Mouse (Mus musculus) hindbrain, embryonic 12.5 days (tissue): ENCODE data around the gene Scp2. TPM values are rescaled to one million over a fixed set of nuclear protein-coding genes. Genes with fewer than 3 reads are reported as not detected.
"Not testable (repeated sequence)": the region's sequence is repeated elsewhere in the genome, so short reads cannot be mapped to it uniquely, and the experiment has no call there.

Source experiments
- ATAC-seq: fragments of 200-750 bp; cut with Nextera tagmentation; 2 replicates; pipeline ENCODE4 v1.8.0; 2017; ENCODE audit warnings: moderate TSS enrichment; ENCODE audit not compliant: low FRiP score
- H3K27ac ChIP-seq: fragments of 300-500 bp; sonication (generic); 2 replicates; pipeline ENCODE4 v1.5.1; 2016; ENCODE audit warnings: mild to moderate bottlenecking
- H3K27me3 ChIP-seq: fragments of 300-500 bp; sonication (generic); 2 replicates; pipeline ENCODE4 v1.6.1; 2016; ENCODE audit warnings: mild to moderate bottlenecking
- H3K36me3 ChIP-seq: fragments of 300-500 bp; sonication (generic); 2 replicates; pipeline ENCODE4 v1.6.1; 2016; ENCODE audit warnings: mild to moderate bottlenecking
- H3K4me1 ChIP-seq: fragments of 300-500 bp; sonication (generic); 2 replicates; pipeline ENCODE4 v1.6.1; 2016
- H3K4me2 ChIP-seq: fragments of 300-500 bp; sonication (generic); replicated peaks from 2 replicates; pipeline ENCODE4 v1.6.1; 2016; ENCODE audit warnings: mild to moderate bottlenecking
- H3K4me3 ChIP-seq: fragments of 300-500 bp; sonication (generic); 2 replicates; pipeline ENCODE4 v1.5.1; 2016; ENCODE audit warnings: mild to moderate bottlenecking
- H3K9ac ChIP-seq: fragments of 300-500 bp; sonication (generic); 2 replicates; pipeline ENCODE4 v1.6.1; 2016; ENCODE audit warnings: mild to moderate bottlenecking, moderate library complexity
- H3K9me3 ChIP-seq: fragments of 300-500 bp; sonication (generic); replicated peaks from 2 replicates; pipeline ENCODE4 v1.6.1; 2016; ENCODE audit warnings: mild to moderate bottlenecking
- WGBS: fragments of 180-500 bp; shearing (Covaris S2); methylation state at CpG from one replicate; pipeline ENCODE4 v1.1.7; 2016; 5-methylcytosine and 5-hydroxymethylcytosine counted together
- polyA plus RNA-seq: library from polyadenylated mRNA; unstranded; fragments of >200 nt; fragmentation: Nextera tagmentation; extraction: Ambion mirVana; gene quantifications from 2 replicates; pipeline ENCODE4 v1.2.1, GENCODE M21; 2016

The Scp2 gene
- polyA plus RNA-seq, 1 experiment from 2014 or later = 190 TPM

DNA sequence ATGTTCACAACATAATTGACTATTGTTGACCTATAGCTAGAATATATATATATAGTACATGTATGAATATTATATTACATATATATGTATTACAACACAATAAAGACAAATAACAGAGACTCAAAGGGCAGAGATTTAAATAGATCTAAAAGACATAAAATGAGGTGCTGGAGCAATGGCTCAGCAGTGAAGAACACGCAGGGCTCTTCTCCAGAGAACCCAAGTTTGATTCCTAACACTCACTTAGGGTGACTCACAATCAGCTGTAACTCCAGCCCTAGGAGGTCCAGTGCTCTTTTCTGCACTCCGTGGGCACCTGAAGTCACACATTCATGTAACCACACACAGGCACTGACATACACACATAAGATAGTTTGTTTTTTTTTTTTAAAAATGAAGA, 60.8 kb downstream of the Scp2 start:
- no peaks in the 10 kb centered on the region for H3K9me3 ChIP-seq
- no peak overlapping the region for H3K9ac ChIP-seq
- H3K4me2 ChIP-seq = no peak overlapping the region
- no peaks in the 10 kb centered on the region for H3K27me3 ChIP-seq
- H3K4me3 ChIP-seq = no peak overlapping the region
- H3K4me1 ChIP-seq = peaks cover 5% of the 10 kb centered on the region; the same call in 1 of the 2 replicates
- no peaks in the 10 kb centered on the region for H3K36me3 ChIP-seq
- ATAC-seq = no peak
- H3K27ac ChIP-seq = no peak overlapping the region
- 92% methylated on average over 2 of the region's 2 CpGs for WGBS

- no peak for ATAC-seq
- no peak overlapping the region for H3K9ac ChIP-seq
- H3K27me3 ChIP-seq = no peaks in the 10 kb centered on the region
- H3K9me3 ChIP-seq = no peaks in the 10 kb centered on the region
- no peak overlapping the region for H3K27ac ChIP-seq
- WGBS = 79% methylated on average over 6 of the region's 6 CpGs
- no peaks in the 10 kb centered on the region for H3K36me3 ChIP-seq
- peaks cover 5% of the 10 kb centered on the region; the same call in 1 of the 2 replicates for H3K4me1 ChIP-seq
- H3K4me2 ChIP-seq = no peak overlapping the region
- H3K4me3 ChIP-seq = no peak overlapping the region
Observed at GRCm38 (mm10) chr4:108083032-108083735, 61.6 kb downstream of the Scp2 start.

DNA sequence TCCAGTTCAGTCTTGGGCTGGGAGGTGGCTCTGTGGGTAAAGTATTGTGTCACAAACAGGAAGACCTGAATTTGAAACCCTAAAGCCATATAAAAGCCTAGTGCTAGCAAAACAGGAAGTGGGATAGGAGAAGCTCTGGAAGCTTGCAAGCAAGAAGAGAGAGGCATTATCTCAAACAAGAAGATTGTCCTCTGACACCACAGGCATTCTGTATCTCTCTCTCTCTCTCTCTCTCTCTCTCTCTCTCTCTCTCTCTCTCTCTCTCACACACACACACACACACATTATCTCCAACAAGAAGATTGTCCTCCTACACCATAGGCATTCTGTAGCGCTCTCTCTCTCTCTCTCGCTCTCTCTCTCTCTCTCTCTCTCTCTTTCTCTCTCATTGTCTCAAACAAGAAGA, 62.4 kb downstream of the Scp2 start:
- 100% methylated on average over 2 of the region's 2 CpGs for WGBS
- Histone ChIP-seq H3K4me3 (no peak overlapping the region), H3K27ac (no peak overlapping the region), H3K4me2 (no peak overlapping the region), H3K4me1 (peaks cover 5% of the 10 kb centered on the region; the same call in 1 of the 2 replicates), H3K36me3 (no peaks in the 10 kb centered on the region), H3K27me3 (no peaks in the 10 kb centered on the region), H3K9ac (no peak overlapping the region), H3K9me3 (no peaks in the 10 kb centered on the region)
- ATAC-seq = no peak

- H3K27me3 ChIP-seq = no peaks in the 10 kb centered on the region
- peaks cover 5% of the 10 kb centered on the region; the same call in 1 of the 2 replicates for H3K4me1 ChIP-seq
- no peak overlapping the region for H3K9ac ChIP-seq
- H3K4me2 ChIP-seq = no peak overlapping the region
- no peaks in the 10 kb centered on the region for H3K36me3 ChIP-seq
- no peaks in the 10 kb centered on the region for H3K9me3 ChIP-seq
- no peak overlapping the region for H3K4me3 ChIP-seq
- ATAC-seq = no peak
- H3K27ac ChIP-seq = no peak overlapping the region
- WGBS = 71% methylated on average over 5 of the region's 5 CpGs
Observed at GRCm38 (mm10) chr4:108080876-108081275, 63.9 kb downstream of the Scp2 start.

DNA sequence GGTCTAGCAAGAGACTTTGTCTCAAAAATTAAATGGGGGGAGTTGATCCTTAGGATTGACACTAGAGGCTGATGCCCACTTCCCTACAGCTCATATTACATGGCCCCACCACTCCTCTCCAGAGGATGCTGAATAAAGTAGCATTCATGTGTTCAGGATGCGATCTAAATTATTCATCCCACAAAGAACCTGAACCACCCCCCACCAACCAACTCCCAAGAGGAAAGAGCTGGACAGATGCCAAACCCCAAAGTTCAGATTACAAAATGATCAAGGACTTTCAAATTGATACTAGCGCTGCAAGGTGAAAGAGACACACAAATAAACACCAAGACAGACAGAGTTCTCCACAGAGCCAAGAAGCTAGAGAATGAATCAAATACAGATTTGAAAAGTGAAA, 65.0 kb downstream of the Scp2 start:
- peak overlapping the region; percentile 44 for H3K27ac ChIP-seq
- H3K4me2 ChIP-seq = no peak overlapping the region
- no peak for ATAC-seq
- H3K4me3 ChIP-seq = no peak overlapping the region
- no peaks in the 10 kb centered on the region for H3K27me3 ChIP-seq
- H3K36me3 ChIP-seq = no peaks in the 10 kb centered on the region
- WGBS = 37% methylated on average over 2 of the region's 2 CpGs
- no peak overlapping the region for H3K9ac ChIP-seq
- H3K9me3 ChIP-seq = no peaks in the 10 kb centered on the region
- peaks cover 5% of the 10 kb centered on the region; the same call in 1 of the 2 replicates for H3K4me1 ChIP-seq

GRCm38 (mm10) chr4:108079191-108079590, 65.6 kb downstream of the Scp2 start:
- peak overlapping the region; percentile 44; the same call in 1 of the 2 replicates for H3K27ac ChIP-seq
- not testable (repeated sequence) for ATAC-seq
- WGBS = 87% methylated on average over 15 of the region's 15 CpGs

DNA sequence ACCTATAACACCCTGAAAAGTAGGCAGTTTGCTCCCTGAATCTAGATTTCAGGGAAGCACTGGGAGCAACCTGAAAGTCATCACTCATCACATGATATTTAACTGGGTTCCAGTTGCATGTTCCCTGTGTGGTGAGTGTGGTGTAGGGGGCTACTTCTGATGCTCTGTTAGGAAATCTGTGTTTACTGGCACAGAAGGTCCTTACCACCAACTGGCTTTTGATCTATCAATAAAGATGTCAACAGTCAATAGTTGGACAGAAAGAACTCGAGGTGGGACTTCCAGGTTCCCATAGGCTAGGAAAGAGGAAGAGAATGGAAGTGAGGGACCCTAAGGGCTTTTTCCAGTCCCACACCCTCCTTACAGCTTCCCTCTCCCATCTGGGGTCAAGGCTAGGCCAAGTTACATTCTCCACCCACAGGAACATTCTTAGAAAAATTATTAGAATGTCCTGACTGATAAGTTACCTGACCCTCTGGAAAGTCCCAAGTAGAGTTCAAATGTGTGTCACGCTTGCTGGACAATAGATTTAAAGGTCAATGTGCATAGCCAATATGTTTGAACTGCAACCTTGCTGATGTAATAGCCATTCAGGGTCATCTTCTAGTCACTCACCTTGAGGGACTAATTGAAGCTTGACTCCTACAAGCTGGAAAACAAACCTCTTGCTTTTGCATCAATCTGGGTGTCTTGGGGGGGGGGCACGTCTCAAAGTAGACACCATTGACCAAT, 67.4 kb downstream of the Scp2 start:
- 81% methylated on average over 3 of the region's 3 CpGs for WGBS
- H3K36me3 ChIP-seq = no peaks in the 10 kb centered on the region
- no peak for ATAC-seq

More at GRCm38 (mm10) chr4:108079191-108079590, 65.6 kb downstream of the Scp2 start:
- H3K9me3 ChIP-seq, H3K36me3 ChIP-seq, H3K9ac ChIP-seq, H3K4me3 ChIP-seq, H3K4me1 ChIP-seq, H3K4me2 ChIP-seq, H3K27me3 ChIP-seq: not testable (repeated sequence)

GRCm38 (mm10) chr4:108074204-108074823, 70.5 kb downstream of the Scp2 start:
- Histone ChIP-seq H3K4me1 (peaks cover 14% of the 10 kb centered on the region), H3K36me3 (no peaks in the 10 kb centered on the region), H3K27me3 (no peaks in the 10 kb centered on the region), H3K27ac (no peak overlapping the region), H3K9ac (no peak overlapping the region), H3K4me2 (no peak overlapping the region), H3K9me3 (no peaks in the 10 kb centered on the region), H3K4me3 (no peak overlapping the region)
- no peak for ATAC-seq
- 88% methylated on average over 3 of the region's 3 CpGs for WGBS

More for the DNA sequence above, 67.4 kb downstream of the Scp2 start:
- Histone ChIP-seq H3K27me3 (no peaks in the 10 kb centered on the region), H3K27ac (no peak overlapping the region), H3K4me2 (no peak overlapping the region), H3K9ac (no peak overlapping the region), H3K4me1 (peaks cover 5% of the 10 kb centered on the region; the same call in 1 of the 2 replicates), H3K4me3 (no peak overlapping the region), H3K9me3 (no peaks in the 10 kb centered on the region)

- Histone ChIP-seq H3K9me3 (no peaks in the 10 kb centered on the region), H3K27ac (no peak overlapping the region), H3K9ac (no peak overlapping the region), H3K4me3 (no peak overlapping the region), H3K4me1 (peaks cover 14% of the 10 kb centered on the region), H3K36me3 (peaks cover 11% of the 10 kb centered on the region), H3K27me3 (no peaks in the 10 kb centered on the region), H3K4me2 (no peak overlapping the region)
- WGBS = 94% methylated on average over 3 of the region's 3 CpGs
- ATAC-seq = no peak
Observed at GRCm38 (mm10) chr4:108072086-108072485, 72.7 kb downstream of the Scp2 start.

DNA sequence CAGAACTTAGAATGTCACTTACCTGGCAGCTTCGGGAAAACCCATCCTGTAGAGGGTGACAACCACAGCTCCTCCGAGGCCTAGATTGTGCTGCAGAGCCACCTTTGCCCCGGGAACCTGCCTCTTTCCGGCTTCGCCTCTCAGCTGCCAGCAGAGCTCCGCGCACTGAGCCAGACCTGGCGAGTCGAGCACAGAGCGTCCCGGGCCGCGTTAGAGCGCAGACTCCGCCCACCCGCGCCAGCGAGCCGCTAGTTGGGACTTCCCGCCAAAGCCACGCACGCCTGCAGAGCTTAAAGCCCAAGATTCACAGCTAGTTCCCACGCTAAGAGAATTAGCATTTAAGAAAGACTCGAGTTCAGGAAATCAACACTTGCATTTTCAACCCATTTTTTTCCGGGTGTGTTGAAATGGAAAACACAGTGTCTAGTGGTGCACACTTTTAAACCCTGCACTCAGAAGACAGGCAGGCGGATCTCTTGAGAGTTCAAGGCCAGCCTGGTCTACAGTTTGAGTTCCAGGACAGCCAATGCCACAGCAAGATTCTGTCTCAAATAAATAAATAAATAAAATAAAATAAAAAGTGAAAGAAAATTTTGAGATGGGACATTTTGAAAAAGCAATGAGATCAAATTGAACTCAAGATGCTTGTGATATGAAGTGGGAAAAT, 73.4 kb downstream of the Scp2 start:
- no peak overlapping the region for H3K27ac ChIP-seq
- peak; percentile 97 for ATAC-seq
- peak overlapping the region; percentile 67 for H3K9ac ChIP-seq
- H3K36me3 ChIP-seq = peaks cover 12% of the 10 kb centered on the region
- H3K4me3 ChIP-seq = peak overlapping the region; percentile 52
- H3K9me3 ChIP-seq = no peaks in the 10 kb centered on the region
- H3K27me3 ChIP-seq = no peaks in the 10 kb centered on the region
- 3% methylated on average over 26 of the region's 26 CpGs for WGBS
- H3K4me1 ChIP-seq = peaks cover 14% of the 10 kb centered on the region
- peak overlapping the region; percentile 89 for H3K4me2 ChIP-seq

- peaks cover 14% of the 10 kb centered on the region for H3K4me1 ChIP-seq
- no peaks in the 10 kb centered on the region for H3K27me3 ChIP-seq
- 10% methylated on average over 8 of the region's 8 CpGs for WGBS
- no peak overlapping the region for H3K27ac ChIP-seq
- ATAC-seq = no peak
- H3K4me2 ChIP-seq = peak overlapping the region; percentile 89
- peak overlapping the region; percentile 67 for H3K9ac ChIP-seq
- no peaks in the 10 kb centered on the region for H3K9me3 ChIP-seq
- peaks cover 18% of the 10 kb centered on the region for H3K36me3 ChIP-seq
- peak overlapping the region; percentile 52 for H3K4me3 ChIP-seq
Observed at GRCm38 (mm10) chr4:108070723-108071122, 74.1 kb downstream of the Scp2 start.

GRCm38 (mm10) chr4:108070286-108070685, 74.5 kb downstream of the Scp2 start:
- Histone ChIP-seq H3K9me3 (no peaks in the 10 kb centered on the region), H3K36me3 (peaks cover 18% of the 10 kb centered on the region), H3K4me3 (peak overlapping the region; percentile 52), H3K4me1 (peaks cover 14% of the 10 kb centered on the region), H3K4me2 (peak overlapping the region; percentile 89), H3K9ac (peak overlapping the region; percentile 67), H3K27ac (no peak overlapping the region), H3K27me3 (no peaks in the 10 kb centered on the region)
- WGBS = 77% methylated on average over 4 of the region's 4 CpGs
- ATAC-seq = no peak
